Mouse (Mus musculus) gastrocnemius, adult 2 months (tissue): ENCODE results near the gene Nhsl2. TPM values are rescaled to one million over a fixed set of nuclear protein-coding genes. Genes with fewer than 3 reads are reported as not detected.
A peak's percentile ranks its signal among the peaks of the same experiment; 100 is the strongest.

Source experiments
- DNase-seq: peaks from one replicate; pipeline ENCODE4 v3.0.0; 2022
- H3K27ac ChIP-seq: fragments of 200-600 bp; 2 replicates; pipeline ENCODE4 v1.8.1; 2022; ENCODE audit warnings: mild to moderate bottlenecking
- H3K4me3 ChIP-seq: fragments of 200-600 bp; 2 replicates; pipeline ENCODE4 v1.8.1; 2022; ENCODE audit warnings: mild to moderate bottlenecking, moderate library complexity
- CTCF ChIP-seq: fragments of 200-600 bp; IDR thresholded peaks from 2 replicates; pipeline ENCODE4 v1.8.1; 2022; ENCODE audit warnings: antibody characterized with exemption, mild to moderate bottlenecking, moderate library complexity
- intact Hi-C: fragments of 180-260 bp; cut with DNase I; formaldehyde crosslinking; loops from one replicate; pipeline ENCODE4 v1.15.1; 2025
- total RNA-seq, 2 experiments: library from RNA; stranded (reverse); gene quantifications; 2 replicates each; pipeline ENCODE4 v1.2.3; 2021

The Nhsl2 gene
- total RNA-seq, 2 experiments from 2014 or later, result 1.4 to 2.4 TPM

- Histone ChIP-seq H3K27ac (no peak overlapping the region), H3K4me3 (no peak overlapping the region)
- intact Hi-C loops, result no loop called here
- no peak for TF ChIP-seq CTCF
- DNase-seq, result no peak
Measured at GRCm38 (mm10) chrX:101877840-101878239, 28.7 kb downstream of the Nhsl2 start.

DNA sequence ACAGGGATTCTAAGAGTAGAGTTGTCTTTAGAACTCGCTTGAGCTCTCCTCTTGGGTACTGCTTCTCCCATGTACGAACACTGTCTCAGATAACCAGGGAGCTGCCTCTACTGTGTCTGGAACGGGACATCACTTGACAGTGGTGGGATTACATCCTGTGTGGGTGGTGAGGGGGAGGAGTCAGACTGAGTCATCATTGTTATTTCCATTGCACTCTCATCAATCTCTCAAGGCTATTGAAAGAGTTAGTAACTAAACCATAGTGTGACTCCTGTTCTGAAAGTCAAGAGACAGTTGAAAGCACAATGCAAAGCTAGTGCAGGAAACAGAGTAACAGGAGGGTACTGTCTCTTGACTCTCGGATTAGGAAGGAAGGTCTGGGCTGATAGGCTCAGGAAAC is 29.4 kb downstream of the Nhsl2 start:
- Histone ChIP-seq H3K27ac (no peak overlapping the region), H3K4me3 (no peak overlapping the region)
- intact Hi-C loops, result no loop called here
- DNase-seq, result no peak
- TF ChIP-seq CTCF, result no peak

DNA sequence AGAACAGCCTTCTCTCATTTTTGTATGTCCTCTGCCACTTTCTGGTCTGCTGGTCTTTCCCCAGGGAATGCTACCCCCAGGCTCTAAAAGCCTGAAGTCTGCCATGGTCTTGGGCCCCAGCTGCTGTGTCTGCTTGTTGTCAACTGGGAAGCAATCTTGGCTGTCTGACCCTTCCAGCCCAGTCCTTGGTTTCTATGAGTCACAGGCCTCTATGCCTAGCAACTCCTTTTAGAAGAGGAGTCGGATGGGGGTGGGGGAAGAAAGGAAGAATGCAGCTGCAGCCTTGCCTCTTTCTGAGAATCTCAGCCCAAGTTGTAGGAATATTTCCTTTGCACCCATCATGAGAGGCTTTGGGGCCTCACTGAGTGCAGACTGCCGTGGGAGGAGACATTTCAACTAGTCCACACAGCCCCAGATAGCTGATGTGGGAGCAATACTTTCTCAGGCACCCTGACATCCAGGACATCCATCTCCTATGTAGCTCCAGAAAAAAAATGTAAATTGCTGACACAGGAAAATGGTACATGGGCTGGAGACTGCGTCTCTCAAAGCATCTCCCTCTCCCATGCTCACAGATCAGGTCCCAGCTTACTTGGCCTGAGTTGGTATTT is 33.1 kb downstream of the Nhsl2 start:
- no peak for TF ChIP-seq CTCF
- no peak overlapping the region for H3K27ac ChIP-seq
- intact Hi-C loops, result no loop called here
- DNase-seq, result peak; percentile 23
- H3K4me3 ChIP-seq, result no peak overlapping the region

DNA sequence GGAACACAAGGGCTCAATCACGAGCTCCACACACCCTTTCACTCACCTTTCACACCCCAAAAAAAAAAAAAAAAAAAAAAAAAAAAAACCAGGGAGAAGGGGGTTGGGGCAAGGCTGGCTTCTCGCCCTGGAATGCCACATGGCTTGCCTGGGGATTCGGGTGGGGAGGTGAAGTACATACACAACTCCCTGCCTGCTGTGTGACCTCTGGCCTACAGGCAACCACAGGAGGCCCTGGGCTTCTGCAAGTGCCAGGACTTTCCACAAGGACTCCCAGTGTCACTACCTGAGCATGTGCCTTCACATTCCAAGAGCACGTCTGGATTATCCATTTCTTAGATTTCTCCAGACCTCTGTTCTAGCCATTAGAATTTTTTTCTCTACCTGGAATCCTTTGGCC is 40.2 kb downstream of the Nhsl2 start:
- no peak for TF ChIP-seq CTCF
- intact Hi-C loops, result no loop called here
- peak; percentile 19 for DNase-seq
- no peak overlapping the region for H3K27ac ChIP-seq
- no peak overlapping the region for H3K4me3 ChIP-seq

- DNase-seq, result peak; percentile 55
- Histone ChIP-seq H3K27ac (no peak overlapping the region), H3K4me3 (no peak overlapping the region)
- intact Hi-C loops, result no loop called here
- no peak for TF ChIP-seq CTCF
Measured at GRCm38 (mm10) chrX:101889813-101890469, 40.8 kb downstream of the Nhsl2 start.

GRCm38 (mm10) chrX:101893796-101894195 is 44.6 kb downstream of the Nhsl2 start:
- no peak overlapping the region for H3K27ac ChIP-seq
- DNase-seq, result no peak
- no peak overlapping the region for H3K4me3 ChIP-seq
- no peak for TF ChIP-seq CTCF
- intact Hi-C loops, result no loop called here

DNA sequence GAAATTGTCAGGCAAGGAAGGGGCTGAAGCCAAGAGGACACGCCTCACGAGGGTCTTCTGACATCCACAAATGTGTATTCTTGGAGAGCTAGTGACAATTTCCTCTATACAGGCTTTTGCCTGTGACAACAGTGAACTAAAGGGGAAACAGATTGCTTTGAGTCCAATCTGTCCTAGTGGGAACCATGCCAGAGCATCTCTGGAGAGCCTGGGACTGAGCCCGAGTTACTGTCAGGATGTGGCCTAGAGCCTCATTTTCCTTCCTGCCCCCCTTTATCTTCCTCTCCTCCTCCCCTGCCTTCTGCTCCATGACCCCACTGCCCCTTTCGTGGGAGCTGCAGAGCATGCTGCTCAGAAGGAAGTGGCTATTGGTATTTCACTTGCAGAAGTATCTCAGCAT is 49.2 kb downstream of the Nhsl2 start:
- intact Hi-C loops, result no loop called here
- no peak overlapping the region for H3K27ac ChIP-seq
- H3K4me3 ChIP-seq, result no peak overlapping the region
- no peak for DNase-seq
- TF ChIP-seq CTCF, result no peak

- no peak for TF ChIP-seq CTCF
- no peak overlapping the region for H3K4me3 ChIP-seq
- DNase-seq, result no peak
- intact Hi-C loops, result no loop called here
- H3K27ac ChIP-seq, result no peak overlapping the region
Measured at GRCm38 (mm10) chrX:101901806-101902490, 52.8 kb downstream of the Nhsl2 start.

- intact Hi-C loops, result no loop called here
- TF ChIP-seq CTCF, result no peak
- Histone ChIP-seq H3K4me3 (no peak overlapping the region), H3K27ac (no peak overlapping the region)
- no peak for DNase-seq
Measured at GRCm38 (mm10) chrX:101902597-101902996, 53.4 kb downstream of the Nhsl2 start.

- DNase-seq, result no peak
- intact Hi-C loops, result no loop called here
- H3K4me3 ChIP-seq, result no peak overlapping the region
- no peak overlapping the region for H3K27ac ChIP-seq
- no peak for TF ChIP-seq CTCF
Measured at GRCm38 (mm10) chrX:101907301-101907700, 58.1 kb downstream of the Nhsl2 start.

GRCm38 (mm10) chrX:101929131-101929530 is 79.9 kb downstream of the Nhsl2 start:
- intact Hi-C loops, result no loop called here
- no peak overlapping the region for H3K27ac ChIP-seq
- TF ChIP-seq CTCF, result no peak
- no peak overlapping the region for H3K4me3 ChIP-seq
- no peak for DNase-seq

DNA sequence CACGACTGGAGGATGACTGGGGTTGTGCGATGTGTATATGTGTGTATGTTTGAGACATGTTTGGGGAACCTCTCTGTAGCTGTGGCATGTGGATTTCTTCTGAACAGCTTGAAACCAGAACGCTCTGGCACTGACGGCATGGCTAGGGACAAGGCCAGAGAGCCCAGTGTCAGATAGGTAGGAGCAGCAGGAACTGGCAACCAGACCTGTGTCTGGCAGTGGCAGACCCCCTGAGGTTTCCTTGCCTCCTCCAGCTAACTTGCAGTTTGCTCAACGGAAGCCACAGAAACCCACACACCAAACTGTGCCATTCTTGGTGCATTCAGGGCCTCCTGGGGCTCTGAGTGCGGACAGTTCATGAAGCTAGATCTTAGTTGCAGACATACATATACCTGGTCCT is 81.1 kb downstream of the Nhsl2 start:
- intact Hi-C loops, result no loop called here
- no peak for DNase-seq
- TF ChIP-seq CTCF, result no peak
- Histone ChIP-seq H3K4me3 (no peak overlapping the region), H3K27ac (no peak overlapping the region)

DNA sequence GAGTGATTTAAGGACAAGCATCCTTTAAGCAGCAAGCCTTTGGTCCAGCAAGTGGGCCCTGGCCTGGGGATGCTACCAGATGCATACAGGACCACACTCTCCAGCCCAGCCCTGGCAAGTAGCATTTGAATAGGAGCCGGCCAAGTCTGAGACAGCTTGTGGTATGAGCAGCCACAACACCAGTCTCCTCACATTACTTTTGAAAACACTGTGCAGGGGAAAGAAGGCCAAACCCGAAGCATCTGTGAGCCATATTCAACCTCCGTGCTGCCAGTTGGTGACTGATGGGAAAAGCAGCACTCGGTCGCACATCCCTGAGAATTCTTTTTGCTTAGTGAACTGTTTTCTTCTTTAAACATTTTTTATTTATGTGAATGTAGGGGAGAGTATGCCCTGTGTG is 81.8 kb downstream of the Nhsl2 start:
- no peak overlapping the region for H3K4me3 ChIP-seq
- DNase-seq, result peak; percentile 22
- intact Hi-C loops, result no loop called here
- peak overlapping the region; percentile 24; the same call in 1 of the 2 replicates for H3K27ac ChIP-seq
- no peak for TF ChIP-seq CTCF
